Mouse (Mus musculus) midbrain, embryonic 13.5 days (tissue): Measurements from ENCODE around the gene Kcnn4. TPM values are rescaled to one million over a fixed set of nuclear protein-coding genes. Genes with fewer than 3 reads are reported as not detected.

Experiments used
- ATAC-seq: fragments of 200-750 bp; cut with Nextera tagmentation; 2 replicates; pipeline ENCODE4 v1.8.0; 2017; ENCODE audit warnings: mild to moderate bottlenecking, moderate TSS enrichment, moderate library complexity
- H3K27ac ChIP-seq: fragments of 300-500 bp; sonication (generic); 2 replicates; pipeline ENCODE4 v1.5.1; 2015; ENCODE audit warnings: inconsistent platforms, mild to moderate bottlenecking, moderate library complexity
- H3K27me3 ChIP-seq: fragments of 300-500 bp; sonication (generic); 2 replicates; pipeline ENCODE4 v1.6.1; 2015; ENCODE audit warnings: mild to moderate bottlenecking, inconsistent platforms
- H3K36me3 ChIP-seq: fragments of 300-500 bp; sonication (generic); 2 replicates; pipeline ENCODE4 v1.6.1; 2015; ENCODE audit warnings: mild to moderate bottlenecking, inconsistent platforms
- H3K4me1 ChIP-seq: fragments of 300-500 bp; sonication (generic); replicated peaks from 2 replicates; pipeline ENCODE4 v1.6.1; 2015; ENCODE audit warnings: inconsistent platforms
- H3K4me2 ChIP-seq: fragments of 300-500 bp; sonication (generic); replicated peaks from 2 replicates; pipeline ENCODE4 v1.6.1; 2015; ENCODE audit warnings: moderate library complexity, mild to moderate bottlenecking, inconsistent platforms
- H3K4me3 ChIP-seq: fragments of 300-500 bp; sonication (generic); replicated peaks from 2 replicates; pipeline ENCODE4 v1.5.1; 2015; ENCODE audit warnings: mild to moderate bottlenecking, inconsistent platforms
- H3K9ac ChIP-seq: fragments of 300-500 bp; sonication (generic); replicated peaks from 2 replicates; pipeline ENCODE4 v1.6.1; 2015; ENCODE audit warnings: mild to moderate bottlenecking, inconsistent platforms
- H3K9me3 ChIP-seq: fragments of 300-500 bp; sonication (generic); 2 replicates; pipeline ENCODE4 v1.6.1; 2016; ENCODE audit warnings: mild to moderate bottlenecking, inconsistent platforms
- WGBS: fragments of 180-500 bp; shearing (Covaris S2); methylation state at CpG from one replicate; pipeline ENCODE4 v1.1.7; 2015; 5-methylcytosine and 5-hydroxymethylcytosine counted together
- polyA plus RNA-seq: library from polyadenylated mRNA; unstranded; fragments of >200 nt; fragmentation: Nextera tagmentation; extraction: Ambion mirVana; gene quantifications from 2 replicates; pipeline ENCODE4 v1.2.1, GENCODE M21; 2015

The Kcnn4 gene
- polyA plus RNA-seq, 1 experiment from 2014 or later: 0.66 TPM

DNA sequence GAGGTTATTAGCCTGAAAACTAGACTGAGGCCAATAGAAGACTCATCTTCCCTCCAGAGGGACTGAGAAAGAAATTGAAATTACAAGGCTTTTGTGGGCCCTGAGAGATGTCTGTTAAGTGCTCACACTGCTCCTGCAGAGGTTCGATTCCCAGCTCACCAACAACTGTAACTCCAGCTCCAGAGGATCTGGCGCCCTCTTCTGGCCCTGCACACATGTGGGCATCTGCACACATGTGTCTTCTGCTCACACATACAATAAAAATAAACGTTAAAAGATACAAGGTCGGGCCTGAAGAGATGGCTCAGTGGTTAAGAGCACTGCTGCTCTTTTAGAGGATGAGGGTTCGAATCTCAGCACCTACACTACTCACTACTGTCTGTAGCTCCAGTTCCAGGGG lies 23.6 kb upstream of the Kcnn4 start:
- H3K27ac ChIP-seq: no peak overlapping the region
- no peaks in the 10 kb centered on the region for H3K9me3 ChIP-seq
- H3K4me2 ChIP-seq: no peak overlapping the region
- no peak for ATAC-seq
- no peak overlapping the region for H3K4me3 ChIP-seq
- no peak overlapping the region for H3K9ac ChIP-seq
- H3K27me3 ChIP-seq: no peaks in the 10 kb centered on the region
- 73% methylated on average over 5 of the region's 5 CpGs for WGBS
- no peaks in the 10 kb centered on the region for H3K4me1 ChIP-seq
- H3K36me3 ChIP-seq: no peaks in the 10 kb centered on the region

DNA sequence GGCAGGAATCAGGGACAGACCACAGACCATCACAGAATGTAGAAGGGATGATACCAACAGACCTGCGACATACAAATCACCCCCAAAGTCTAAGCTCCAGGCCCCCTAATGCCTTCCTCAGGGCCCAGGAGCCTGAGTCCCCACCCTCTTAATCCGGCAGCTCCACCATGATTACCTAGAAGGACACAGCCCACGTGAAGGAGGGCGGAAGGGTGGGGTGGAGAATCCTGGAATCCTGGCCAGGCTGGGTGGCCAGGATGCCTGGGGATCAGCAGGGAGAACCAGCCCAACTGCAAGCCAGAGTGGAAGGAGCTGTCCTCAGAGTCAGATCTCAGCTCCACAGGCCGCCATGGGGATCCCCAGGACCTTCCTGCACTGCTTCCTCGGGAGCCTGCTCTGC lies 21.2 kb upstream of the Kcnn4 start, which contains the start of gene Lypd5:
Gene Lypd5, plus strand, starts transcription at position 301 of the 400 bp plus-strand sequence.
- 48% methylated on average over 6 of the region's 6 CpGs for WGBS
- Histone ChIP-seq H3K9me3 (no peaks in the 10 kb centered on the region), H3K4me2 (no peak within 1 kb of the TSS), H3K4me1 (no peaks in the 10 kb centered on the region), H3K4me3 (no peak within 1 kb of the TSS), H3K9ac (no peak within 1 kb of the TSS), H3K27ac (no peak within 1 kb of the TSS), H3K27me3 (peaks cover 13% of the 10 kb centered on the region; the same call in 1 of the 2 replicates), H3K36me3 (no peaks in the 10 kb centered on the region)
- ATAC-seq: no peak

GRCm38 (mm10) chr7:24355646-24356045 lies 14.4 kb upstream of the Kcnn4 start:
- ATAC-seq: no peak
- Histone ChIP-seq H3K4me2 (no peak overlapping the region), H3K36me3 (no peaks in the 10 kb centered on the region), H3K9ac (no peak overlapping the region), H3K27ac (no peak overlapping the region), H3K27me3 (peaks cover 13% of the 10 kb centered on the region; the same call in 1 of the 2 replicates), H3K4me3 (no peak overlapping the region), H3K4me1 (no peaks in the 10 kb centered on the region), H3K9me3 (no peaks in the 10 kb centered on the region)
- WGBS: 86% methylated on average over 6 of the region's 6 CpGs

DNA sequence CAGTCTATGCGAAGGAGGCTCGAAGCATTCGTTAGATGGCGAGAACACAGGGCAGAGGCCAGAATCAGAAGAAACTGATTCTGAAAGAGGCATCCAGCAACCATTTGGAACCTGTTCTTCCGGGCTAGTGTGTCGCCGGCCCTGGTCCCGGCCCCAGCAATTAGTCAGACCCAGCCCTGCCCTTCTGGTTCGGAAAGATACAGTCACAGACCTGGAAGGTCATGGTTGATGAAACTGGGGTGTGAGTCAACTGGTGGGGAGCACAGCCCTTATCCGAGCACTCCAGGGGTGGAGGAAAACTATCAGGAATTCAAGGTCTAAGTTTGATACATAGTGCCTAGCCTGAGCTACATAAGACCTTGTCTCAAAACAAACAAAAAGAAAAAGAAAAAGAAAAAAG lies 14.0 kb upstream of the Kcnn4 start:
- H3K27ac ChIP-seq: no peak overlapping the region
- H3K4me2 ChIP-seq: no peak overlapping the region
- no peaks in the 10 kb centered on the region for H3K9me3 ChIP-seq
- no peaks in the 10 kb centered on the region for H3K36me3 ChIP-seq
- H3K4me3 ChIP-seq: no peak overlapping the region
- WGBS: 83% methylated on average over 10 of the region's 10 CpGs
- H3K4me1 ChIP-seq: no peaks in the 10 kb centered on the region
- H3K9ac ChIP-seq: no peak overlapping the region
- no peak for ATAC-seq
- peaks cover 13% of the 10 kb centered on the region; the same call in 1 of the 2 replicates for H3K27me3 ChIP-seq

DNA sequence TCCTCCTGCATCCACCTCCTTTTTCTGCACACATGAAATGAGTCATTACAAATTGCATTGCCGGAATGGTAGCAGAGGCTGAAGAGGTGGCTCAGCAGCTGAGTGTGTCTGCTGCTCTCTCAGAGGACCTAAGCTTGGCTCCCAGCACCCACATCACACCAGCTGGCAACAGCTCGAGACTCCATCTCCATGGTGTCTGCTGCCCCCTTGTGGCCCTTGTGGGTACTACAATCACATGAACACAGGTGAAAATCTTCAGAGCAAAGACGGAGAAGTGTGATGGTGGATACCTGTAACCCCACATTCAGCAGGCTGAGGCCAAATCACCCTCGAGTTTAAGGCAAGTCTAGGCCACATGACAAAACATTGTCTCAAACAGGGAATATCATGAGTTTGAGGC lies 12.2 kb upstream of the Kcnn4 start:
- no peak overlapping the region for H3K4me2 ChIP-seq
- H3K9ac ChIP-seq: no peak overlapping the region
- H3K36me3 ChIP-seq: no peaks in the 10 kb centered on the region
- H3K4me3 ChIP-seq: no peak overlapping the region
- WGBS: 48% methylated on average over 4 of the region's 4 CpGs
- H3K9me3 ChIP-seq: no peaks in the 10 kb centered on the region
- H3K27ac ChIP-seq: no peak overlapping the region
- ATAC-seq: no peak
- no peaks in the 10 kb centered on the region for H3K4me1 ChIP-seq
- peaks cover 8% of the 10 kb centered on the region; the same call in 1 of the 2 replicates for H3K27me3 ChIP-seq

GRCm38 (mm10) chr7:24359269-24359668 lies 10.8 kb upstream of the Kcnn4 start:
- Histone ChIP-seq H3K27ac (no peak overlapping the region), H3K4me2 (no peak overlapping the region), H3K27me3 (0 out of 2 replicates have a peak, but pooled peaks cover 2% of the 10 kb centered on the region), H3K36me3 (no peaks in the 10 kb centered on the region), H3K9ac (no peak overlapping the region), H3K4me1 (no peaks in the 10 kb centered on the region), H3K9me3 (no peaks in the 10 kb centered on the region), H3K4me3 (no peak overlapping the region)
- WGBS: 31% methylated on average over 9 of the region's 9 CpGs
- no peak for ATAC-seq

GRCm38 (mm10) chr7:24361001-24361400 lies 9.1 kb upstream of the Kcnn4 start:
- Histone ChIP-seq H3K36me3 (no peaks in the 10 kb centered on the region), H3K4me3 (no peak overlapping the region), H3K9me3 (no peaks in the 10 kb centered on the region), H3K27me3 (0 out of 2 replicates have a peak, but pooled peaks cover 4% of the 10 kb centered on the region), H3K4me1 (no peaks in the 10 kb centered on the region), H3K9ac (no peak overlapping the region), H3K27ac (no peak overlapping the region), H3K4me2 (no peak overlapping the region)
- WGBS: 64% methylated on average over 4 of the region's 4 CpGs
- no peak for ATAC-seq

DNA sequence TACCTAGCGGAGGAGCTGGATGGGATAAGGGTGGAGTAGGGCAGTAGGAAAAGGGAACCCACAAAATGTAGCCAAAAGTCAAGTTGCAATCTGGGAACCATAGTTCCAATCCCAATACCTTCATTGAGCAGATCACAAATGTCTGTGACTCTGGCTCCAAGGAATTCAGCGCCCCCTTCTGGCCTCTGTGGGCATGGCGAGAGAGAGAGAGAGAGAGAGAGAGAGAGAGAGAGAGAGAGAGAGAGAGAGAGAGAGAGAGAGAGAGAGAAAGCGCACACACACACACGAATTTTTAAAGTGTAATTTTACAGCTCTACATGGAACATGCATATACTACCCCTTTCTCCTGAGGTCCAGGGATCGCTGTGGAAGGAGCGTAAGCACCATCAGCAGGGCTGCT lies 6.8 kb upstream of the Kcnn4 start:
- Histone ChIP-seq H3K4me3 (no peak overlapping the region), H3K4me1 (no peaks in the 10 kb centered on the region), H3K9ac (no peak overlapping the region), H3K4me2 (no peak overlapping the region), H3K9me3 (no peaks in the 10 kb centered on the region), H3K27me3 (0 out of 2 replicates have a peak, but pooled peaks cover 4% of the 10 kb centered on the region), H3K36me3 (no peaks in the 10 kb centered on the region), H3K27ac (no peak overlapping the region)
- no peak for ATAC-seq
- WGBS: 25% methylated on average over 7 of the region's 7 CpGs

DNA sequence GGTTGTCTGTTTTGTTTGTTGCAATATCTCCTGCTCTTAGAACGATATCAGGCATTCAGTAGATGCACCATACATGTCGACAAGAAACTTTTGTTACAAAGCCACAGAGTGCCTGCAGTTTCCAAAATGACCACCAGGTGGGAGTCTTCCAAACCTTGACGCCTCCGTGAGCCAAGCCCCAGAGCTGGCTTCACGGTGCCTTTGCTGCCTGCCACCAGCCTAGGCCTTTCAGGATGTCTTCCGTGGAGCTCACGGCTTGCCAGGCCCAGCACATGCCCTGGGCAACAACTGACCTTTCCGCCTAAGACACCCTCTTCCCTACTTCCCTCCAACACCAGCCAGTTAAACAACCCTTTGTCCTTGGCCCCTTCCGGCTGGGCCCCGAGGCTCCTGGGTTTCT lies 5.2 kb upstream of the Kcnn4 start:
- Histone ChIP-seq H3K9ac (no peak overlapping the region), H3K36me3 (no peaks in the 10 kb centered on the region), H3K9me3 (no peaks in the 10 kb centered on the region), H3K27me3 (0 out of 2 replicates have a peak, but pooled peaks cover 4% of the 10 kb centered on the region), H3K27ac (no peak overlapping the region), H3K4me1 (no peaks in the 10 kb centered on the region), H3K4me2 (no peak overlapping the region), H3K4me3 (no peak overlapping the region)
- ATAC-seq: peak; percentile 82
- WGBS: 26% methylated on average over 10 of the region's 10 CpGs

DNA sequence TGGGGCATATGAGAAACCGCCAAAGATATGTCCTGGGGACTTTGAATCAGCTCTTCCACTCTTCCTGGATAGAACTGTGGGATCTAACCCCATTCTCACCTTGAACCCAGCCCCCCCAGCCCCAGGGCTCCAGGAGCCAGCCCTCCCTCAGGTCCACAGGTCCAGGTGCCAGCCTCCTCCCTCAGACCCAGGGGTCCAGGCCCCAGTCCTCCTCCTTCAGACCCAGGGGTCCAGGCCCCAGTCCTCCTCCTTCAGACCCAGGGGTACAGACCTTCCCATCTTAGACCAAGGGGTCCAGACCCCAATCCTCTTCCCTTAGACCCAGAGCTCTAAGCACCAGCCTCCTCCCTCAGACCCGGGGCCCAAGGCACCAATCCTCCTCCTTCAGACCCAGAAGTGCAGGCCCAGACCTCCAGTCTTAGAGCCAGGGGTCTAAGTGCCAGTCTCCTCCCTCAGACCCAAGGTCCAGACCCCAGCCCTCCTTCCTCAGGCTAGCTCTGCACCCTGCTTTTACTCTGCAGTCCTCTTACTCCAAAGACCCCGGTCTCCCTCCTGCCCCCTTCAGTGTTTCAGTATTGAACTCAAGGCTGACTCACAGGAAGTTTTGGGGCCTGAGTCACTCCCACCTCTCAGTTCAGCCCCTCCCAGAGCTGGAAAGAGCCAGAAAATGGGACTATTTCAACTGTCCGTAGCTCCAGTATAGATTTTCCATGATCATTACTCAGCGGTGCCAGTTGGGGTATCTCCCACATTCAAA lies 4.6 kb upstream of the Kcnn4 start:
- Histone ChIP-seq H3K27ac (no peak overlapping the region), H3K4me3 (no peak overlapping the region), H3K36me3 (no peaks in the 10 kb centered on the region), H3K4me2 (no peak overlapping the region), H3K27me3 (0 out of 2 replicates have a peak, but pooled peaks cover 4% of the 10 kb centered on the region), H3K4me1 (0 out of 2 replicates have a peak, but pooled peaks cover 2% of the 10 kb centered on the region), H3K9ac (no peak overlapping the region), H3K9me3 (no peaks in the 10 kb centered on the region)
- peak; percentile 38 for ATAC-seq
- 87% methylated on average over 5 of the region's 5 CpGs for WGBS

DNA sequence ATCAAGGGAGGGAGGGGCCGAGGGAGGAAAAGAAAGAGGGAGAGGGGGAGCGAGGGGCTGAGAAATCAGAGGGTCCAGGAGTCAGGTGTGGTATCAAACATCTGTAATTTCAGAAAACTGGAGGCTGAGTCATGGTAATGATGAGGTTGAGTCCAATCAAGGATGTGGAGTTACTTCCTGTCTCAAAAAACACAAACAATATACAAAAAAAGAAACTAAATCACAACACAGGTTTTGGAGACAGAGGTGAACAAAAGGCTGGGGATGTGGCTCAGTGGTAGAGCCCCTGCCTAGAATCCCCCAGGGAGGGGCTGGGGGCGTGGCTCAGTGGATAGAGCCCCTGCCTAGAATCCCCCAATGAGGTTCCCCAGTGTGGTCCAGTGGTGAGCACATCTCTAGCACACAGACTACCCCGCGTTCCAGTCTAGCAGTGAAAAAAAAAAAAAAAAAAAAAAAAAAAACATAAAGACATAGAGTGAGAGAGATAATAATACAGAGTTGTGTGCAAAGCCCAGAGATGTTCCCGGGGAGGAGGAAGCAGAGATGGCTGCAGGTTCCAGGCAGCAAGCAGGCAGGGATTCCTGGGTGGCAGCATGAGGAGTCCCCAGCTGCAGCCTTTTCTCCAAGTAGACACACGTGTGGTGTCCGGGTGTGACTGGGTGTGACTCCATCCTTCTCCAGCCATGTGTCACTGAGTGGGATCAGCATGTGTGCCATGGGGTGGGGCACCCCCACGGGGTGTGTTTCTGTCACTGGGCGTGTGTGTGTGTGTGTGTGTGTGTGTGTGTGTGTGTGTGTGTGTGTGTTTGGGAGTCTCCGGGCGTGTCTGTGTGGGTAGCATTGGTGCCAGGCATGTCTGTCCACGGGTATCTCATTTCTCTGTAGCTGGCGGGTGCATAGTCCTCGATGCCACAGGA lies 3.1 kb upstream of the Kcnn4 start:
- Histone ChIP-seq H3K4me3 (no peak overlapping the region), H3K4me2 (no peak overlapping the region), H3K27me3 (0 out of 2 replicates have a peak, but pooled peaks cover 4% of the 10 kb centered on the region), H3K27ac (no peak overlapping the region), H3K36me3 (no peaks in the 10 kb centered on the region), H3K9me3 (no peaks in the 10 kb centered on the region), H3K4me1 (0 out of 2 replicates have a peak, but pooled peaks cover 2% of the 10 kb centered on the region), H3K9ac (no peak overlapping the region)
- no peak for ATAC-seq
- 85% methylated on average over 15 of the region's 15 CpGs for WGBS

DNA sequence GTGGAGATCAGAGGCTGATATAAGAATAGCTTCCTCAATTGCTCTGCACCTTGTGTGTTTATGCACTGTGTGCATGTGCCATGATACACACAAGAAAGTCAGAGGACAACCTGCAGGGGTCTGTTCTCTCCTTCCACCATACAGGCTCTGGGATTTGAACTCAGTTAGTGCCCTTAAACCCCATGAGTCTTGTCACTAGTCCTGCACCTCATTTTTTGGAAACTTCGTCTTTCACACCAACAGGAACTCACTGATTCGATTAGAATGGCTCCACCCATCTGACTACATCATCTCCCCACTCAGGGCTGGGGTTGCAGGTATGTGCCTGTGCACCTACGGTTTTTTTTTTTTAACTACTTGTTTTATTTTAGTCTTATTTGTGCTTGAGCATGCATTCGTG lies 1.8 kb upstream of the Kcnn4 start:
- H3K4me2 ChIP-seq: no peak overlapping the region
- no peaks in the 10 kb centered on the region for H3K36me3 ChIP-seq
- no peak overlapping the region for H3K4me3 ChIP-seq
- ATAC-seq: no peak
- H3K27me3 ChIP-seq: 0 out of 2 replicates have a peak, but pooled peaks cover 4% of the 10 kb centered on the region
- peaks cover 5% of the 10 kb centered on the region for H3K4me1 ChIP-seq
- no peaks in the 10 kb centered on the region for H3K9me3 ChIP-seq
- 66% methylated on average over 4 of the region's 4 CpGs for WGBS
- H3K27ac ChIP-seq: no peak overlapping the region
- no peak overlapping the region for H3K9ac ChIP-seq
